Mouse (Mus musculus) ES-E14 (cell line): ENCODE measurements at regions not wholly inside any gene's neighbourhood (a gene's known extent, or its start where the extent isn't known, plus 50 kb on each side); places are given as distances from the start of the nearest gene placed in this dataset.

ENCODE experiments used
- DNase-seq: peaks from one replicate; pipeline ENCODE4 v3.0.0-alpha.2; 2013; ENCODE audit warnings: low read depth, low spot score
- H3K27ac ChIP-seq: 2 replicates; pipeline ENCODE4 v1.5.1; 2012; ENCODE audit warnings: low read depth, mild to moderate bottlenecking, low read length, moderate library complexity, mixed read lengths; ENCODE audit not compliant: poor library complexity, insufficient read depth, severe bottlenecking
- H3K36me3 ChIP-seq: 2 replicates; pipeline ENCODE4 v1.6.1; 2012; ENCODE audit warnings: mild to moderate bottlenecking, low read length, moderate library complexity, mixed read lengths; ENCODE audit not compliant: control insufficient read depth, poor library complexity, insufficient read depth, severe bottlenecking
- H3K4me1 ChIP-seq, 2 experiments: fragments of 150-350 bp in 1 of 2; sonication (generic) in 1 of 2; 2 replicates each; pipeline ENCODE4 v1.6.1; 2012; ENCODE audit warnings: low read length in 2 of 2, mild to moderate bottlenecking in 1 of 2, mixed read lengths in 1 of 2; ENCODE audit not compliant: control insufficient read depth in 2 of 2, insufficient read depth in 2 of 2, poor library complexity in 1 of 2
- H3K4me3 ChIP-seq, 2 experiments: fragments of 150-350 bp in 1 of 2; sonication (generic) in 1 of 2; 2 replicates each; pipeline ENCODE4 v1.5.1; 2012; ENCODE audit warnings: low read length in 2 of 2, low read depth in 1 of 2, mild to moderate bottlenecking in 1 of 2, mixed read lengths in 1 of 2; ENCODE audit not compliant: insufficient read depth in 1 of 2, poor library complexity in 1 of 2, severe bottlenecking in 1 of 2
- H3K9ac ChIP-seq: 2 replicates; pipeline ENCODE4 v1.6.1; 2012; ENCODE audit warnings: low read depth, mild to moderate bottlenecking, low read length, mixed read lengths; ENCODE audit not compliant: poor library complexity, insufficient read depth, severe bottlenecking
- H3K9me3 ChIP-seq: fragments of 150-350 bp; sonication (generic); 2 replicates; pipeline ENCODE4 v1.6.1; 2012; ENCODE audit warnings: low read depth, mild to moderate bottlenecking, low read length; ENCODE audit not compliant: control insufficient read depth, insufficient read depth
- CHD2 ChIP-seq: IDR thresholded peaks from 2 replicates; pipeline ENCODE4 v1.6.1; 2014; ENCODE audit warnings: mild to moderate bottlenecking, low read depth, low read length, inconsistent platforms
- HCFC1 ChIP-seq: IDR thresholded peaks from 2 replicates; pipeline ENCODE4 v1.6.1; 2012; ENCODE audit warnings: low read length, inconsistent platforms, borderline replicate concordance; ENCODE audit not compliant: insufficient read depth
- MAFK ChIP-seq: IDR thresholded peaks from 2 replicates; pipeline ENCODE4 v1.6.1; 2014; ENCODE audit warnings: mild to moderate bottlenecking, low read depth, low read length, inconsistent platforms; ENCODE audit not compliant: insufficient read depth
- ZC3H11A ChIP-seq: IDR thresholded peaks from 2 replicates; pipeline ENCODE4 v1.6.1; 2012; ENCODE audit warnings: low read depth, mild to moderate bottlenecking, inconsistent platforms, low read length, borderline replicate concordance
- ZNF384 ChIP-seq: IDR thresholded peaks from 2 replicates; pipeline ENCODE4 v1.6.1; 2012; ENCODE audit warnings: low read depth, low read length, inconsistent platforms
- in situ Hi-C, 2 experiments: fragments of 600-800 bp; cut with MboI; formaldehyde crosslinking; loops; one replicate each; pipeline ENCODE4 v1.15.1; 2025; ENCODE audit warnings: low sequenced_read_pairs in 2 of 2, inconsistent platforms in 1 of 2; ENCODE audit not compliant: unreplicated experiment in 2 of 2

DNA sequence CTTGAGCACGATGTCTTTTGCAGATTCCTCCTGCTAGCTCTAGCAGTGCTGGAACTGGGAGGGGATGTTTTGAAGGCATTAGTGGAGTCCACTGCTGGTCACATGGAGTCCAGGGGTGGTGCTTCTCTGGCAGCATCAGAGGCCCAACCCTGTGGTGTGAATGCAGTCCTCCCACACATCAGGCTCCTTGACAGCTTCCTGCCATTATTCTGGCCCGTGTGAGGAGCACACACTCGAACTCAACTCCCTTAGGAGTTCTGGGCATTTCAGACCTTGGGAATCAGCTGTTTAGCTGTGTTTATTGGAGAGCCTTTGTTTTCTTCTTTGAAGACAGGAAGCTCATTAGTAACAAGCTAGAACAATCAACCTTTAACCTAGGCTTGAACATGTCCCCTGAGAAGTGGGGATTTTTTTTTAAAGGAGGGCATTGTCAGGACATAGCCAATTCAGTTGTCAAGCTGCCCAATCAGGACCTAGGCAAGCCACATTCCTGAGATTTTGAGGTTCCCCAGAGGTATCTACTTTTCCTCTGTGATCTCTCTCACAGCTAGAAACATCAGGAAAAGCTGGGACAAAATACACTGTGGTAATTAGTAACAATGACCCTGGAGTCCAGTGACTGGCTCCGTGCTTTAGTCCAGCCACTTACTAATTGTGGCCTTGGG is 149.2 kb downstream of the 1500009L16Rik start:
- no peak overlapping the region for H3K27ac ChIP-seq
- no peaks in the 10 kb centered on the region for H3K36me3 ChIP-seq
- no peak overlapping the region for H3K4me3 ChIP-seq
- no peaks in the 10 kb centered on the region for H3K4me1 ChIP-seq
- H3K9me3 ChIP-seq = no peaks in the 10 kb centered on the region
- in situ Hi-C loops = no loop called here
- H3K9ac ChIP-seq = no peak overlapping the region
- no peak for DNase-seq
- TF ChIP-seq MAFK (no peak), CHD2 (no peak), ZC3H11A (no peak), ZNF384 (no peak), HCFC1 (no peak)

DNA sequence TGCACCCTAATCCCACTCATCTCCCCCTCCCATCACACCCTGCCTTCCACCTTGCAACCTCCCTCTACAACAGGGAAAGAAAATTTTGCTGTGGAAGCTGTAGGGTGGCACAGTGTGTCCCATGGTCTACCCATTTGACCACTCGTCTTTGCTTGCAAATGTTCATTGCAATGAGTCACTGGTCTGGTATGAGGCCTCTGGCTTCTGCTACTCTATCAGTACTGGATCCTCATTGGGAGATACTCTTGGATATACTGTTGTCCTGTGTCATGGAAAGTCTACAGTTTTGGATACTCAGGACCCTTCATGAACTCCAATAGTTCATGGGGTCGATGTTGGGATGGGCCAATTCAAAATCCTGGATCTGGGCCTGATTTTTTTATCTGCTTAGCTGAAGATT is 156.1 kb downstream of the 1500009L16Rik start:
- TF ChIP-seq CHD2 (no peak), MAFK (no peak), ZNF384 (no peak), HCFC1 (no peak), ZC3H11A (no peak)
- H3K27ac ChIP-seq = no peak overlapping the region
- in situ Hi-C loops = no loop called here

DNA sequence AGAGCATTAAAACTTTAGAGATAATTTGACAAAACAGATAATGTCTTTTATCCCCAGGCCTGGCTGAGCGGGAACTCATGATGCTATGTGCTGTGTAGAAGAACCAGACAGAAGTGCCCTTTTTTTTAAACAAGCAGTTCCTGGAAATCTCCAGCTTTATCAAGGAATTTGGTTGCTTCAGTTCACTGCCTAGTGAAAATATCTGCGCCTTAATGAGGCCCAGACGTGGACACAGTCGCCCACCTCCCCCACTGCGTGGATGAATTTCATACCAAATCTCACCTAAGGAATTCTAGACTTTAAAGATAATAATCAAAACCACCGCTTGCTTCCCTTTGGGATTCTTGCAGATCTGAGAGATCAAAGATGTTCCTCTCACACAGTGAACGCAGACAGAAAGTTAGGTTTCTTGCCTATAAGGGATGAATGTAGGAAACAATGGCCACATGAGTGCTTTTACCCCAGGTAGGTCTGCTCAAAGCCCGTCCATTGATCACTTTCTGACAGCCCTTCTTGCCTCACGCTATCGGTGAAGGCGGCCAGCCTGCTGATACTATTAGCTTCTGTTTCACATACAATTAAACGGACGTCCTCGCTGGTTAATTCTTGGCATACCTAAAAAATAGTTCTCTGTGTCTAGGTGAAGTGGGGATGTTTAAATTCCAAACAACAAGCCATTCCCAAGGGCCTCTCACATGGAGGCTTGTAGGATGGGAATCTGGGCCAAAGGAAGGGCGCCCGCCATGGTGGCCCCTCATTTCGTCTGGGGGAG is 159.6 kb downstream of the 1500009L16Rik start:
- in situ Hi-C loops = no loop called here
- no peak overlapping the region for H3K9ac ChIP-seq
- H3K4me1 ChIP-seq = no peaks in the 10 kb centered on the region
- H3K9me3 ChIP-seq = no peaks in the 10 kb centered on the region
- H3K36me3 ChIP-seq = no peaks in the 10 kb centered on the region
- no peak overlapping the region for H3K4me3 ChIP-seq
- DNase-seq = no peak
- H3K27ac ChIP-seq = no peak overlapping the region
- TF ChIP-seq ZC3H11A = no peak

More for the DNA sequence above, 156.1 kb downstream of the 1500009L16Rik start:
- H3K9ac ChIP-seq = no peak overlapping the region
- no peaks in the 10 kb centered on the region for H3K9me3 ChIP-seq
- no peaks in the 10 kb centered on the region for H3K4me1 ChIP-seq
- H3K36me3 ChIP-seq = no peaks in the 10 kb centered on the region
- no peak overlapping the region for H3K4me3 ChIP-seq
- DNase-seq = no peak

DNA sequence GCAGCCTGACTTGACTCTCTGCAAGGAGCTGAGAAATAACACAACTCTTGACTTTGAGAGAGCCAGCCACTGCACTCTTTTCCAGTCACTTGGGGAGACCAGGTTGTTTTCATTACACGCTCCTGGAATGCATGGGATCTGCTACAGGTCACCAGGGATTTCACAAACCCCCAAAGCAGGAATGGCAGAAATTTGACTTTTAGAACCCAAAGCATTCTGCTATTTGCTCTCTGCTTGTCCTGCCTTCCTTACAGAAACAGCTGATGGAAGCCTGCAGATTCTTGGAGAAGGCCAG is 160.2 kb downstream of the 1500009L16Rik start:
- Histone ChIP-seq H3K9ac (no peak overlapping the region), H3K36me3 (no peaks in the 10 kb centered on the region), H3K4me1 (no peaks in the 10 kb centered on the region), H3K4me3 (no peak overlapping the region), H3K27ac (no peak overlapping the region), H3K9me3 (no peaks in the 10 kb centered on the region)
- no peak for DNase-seq
- in situ Hi-C loops = no loop called here
- no peak for TF ChIP-seq ZC3H11A
- no peak for TF ChIP-seq MAFK
- no peak for TF ChIP-seq HCFC1
- no peak for TF ChIP-seq CHD2
- no peak for TF ChIP-seq ZNF384

DNA sequence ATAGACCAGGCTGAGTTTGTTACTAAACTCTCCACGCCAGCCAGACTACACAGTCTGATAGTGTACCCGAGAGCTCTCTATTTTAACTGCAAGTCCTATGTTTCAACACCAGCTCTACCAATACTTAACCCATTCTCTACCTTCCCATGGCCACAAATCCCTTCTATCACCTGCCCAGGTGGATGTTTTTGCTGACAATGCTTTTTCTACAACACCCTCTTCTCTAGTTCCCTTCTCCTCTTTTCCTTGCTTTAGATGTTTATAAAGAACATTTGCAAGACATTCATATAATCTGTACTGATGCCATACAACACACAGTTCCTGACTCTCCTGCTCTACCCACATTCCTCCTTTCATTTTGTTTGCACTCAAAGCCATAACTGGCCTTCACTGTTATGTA is 161.9 kb downstream of the 1500009L16Rik start:
- TF ChIP-seq ZC3H11A = no peak
- peak; percentile 75 for TF ChIP-seq MAFK
- in situ Hi-C loops = no loop called here
- Histone ChIP-seq H3K9me3 (no peaks in the 10 kb centered on the region), H3K27ac (no peak overlapping the region), H3K9ac (no peak overlapping the region), H3K36me3 (no peaks in the 10 kb centered on the region), H3K4me3 (no peak overlapping the region), H3K4me1 (no peaks in the 10 kb centered on the region)
- DNase-seq = no peak
